Mouse (Mus musculus): ENCODE results near the gene Myom1. TPM values are rescaled to one million over a fixed set of nuclear protein-coding genes. Genes with fewer than 3 reads are reported as not detected.

The Myom1 gene
- polyA plus RNA-seq, 1 experiment from 2014 or later = 1.3 TPM

- Histone ChIP-seq H3K27ac (replicated peaks; ENCODE audit: low read depth, low read length) (no peak overlapping the region), H3K9me3 (ENCODE audit: control insufficient read depth, low read length) (no peaks in the 10 kb centered on the region), H3K9ac (replicated peaks; ENCODE audit: low read length) (no peak overlapping the region), H3K27me3 (ENCODE audit: control insufficient read depth, insufficient read depth, low read length) (no peaks in the 10 kb centered on the region), H3K4me3 (replicated peaks; ENCODE audit: low read depth, low read length) (no peak overlapping the region), H3K36me3 (ENCODE audit: control insufficient read depth, insufficient read depth, low read length) (no peaks in the 10 kb centered on the region), H3K4me2 (ENCODE audit: low read length) (no peak overlapping the region), H3K4me1 (ENCODE audit: control insufficient read depth, insufficient read depth, low read length) (no peaks in the 10 kb centered on the region)
- ATAC-seq (ENCODE audit: low FRiP score, low TSS enrichment) (no peak), DNase-seq (no peak)
- WGBS = 87% methylated on average over 9 of the region's 9 CpGs
Observed at GRCm38 (mm10) chr17:71088991-71089434, 86.6 kb downstream of the Myom1 start.

DNA sequence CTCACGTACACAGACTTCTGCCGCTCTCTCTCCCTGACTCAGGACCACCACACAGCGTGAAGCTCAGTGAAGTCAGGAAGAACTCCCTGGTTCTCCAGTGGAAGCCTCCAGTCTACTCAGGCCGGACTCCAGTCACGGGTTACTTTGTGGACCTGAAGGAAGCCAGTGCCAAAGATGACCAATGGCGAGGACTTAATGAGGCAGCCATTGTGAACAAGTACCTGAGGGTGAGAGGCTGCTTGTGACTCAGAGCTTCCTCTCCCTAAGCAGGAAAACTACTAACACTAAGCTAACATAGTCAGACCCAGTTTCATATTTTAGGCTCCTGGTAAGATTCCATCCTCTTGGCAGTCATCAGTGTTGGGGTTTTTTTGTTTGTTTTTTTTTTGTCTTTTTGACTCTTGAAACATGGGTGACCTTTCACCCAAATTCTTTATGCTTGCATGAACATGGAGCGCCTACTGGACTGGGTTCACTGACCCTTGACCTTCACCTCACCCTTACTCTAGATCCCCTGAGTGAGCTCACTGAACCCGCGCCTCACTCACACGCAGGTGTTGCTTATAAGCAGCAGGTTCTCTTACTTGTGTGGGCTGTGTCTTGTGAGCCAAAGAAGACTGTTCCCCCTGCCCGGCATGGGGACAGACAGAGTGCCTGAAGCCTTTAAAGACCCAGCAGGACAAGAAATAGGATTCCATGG, 87.5 kb downstream of the Myom1 start:
- no peaks in the 10 kb centered on the region for H3K9me3 ChIP-seq (ENCODE audit: control insufficient read depth, low read length)
- H3K27me3 ChIP-seq (ENCODE audit: control insufficient read depth, insufficient read depth, low read length) = no peaks in the 10 kb centered on the region
- H3K36me3 ChIP-seq (ENCODE audit: control insufficient read depth, insufficient read depth, low read length) = no peaks in the 10 kb centered on the region
- 78% methylated on average over 11 of the region's 11 CpGs for WGBS
- H3K4me1 ChIP-seq (ENCODE audit: control insufficient read depth, insufficient read depth, low read length) = no peaks in the 10 kb centered on the region
- H3K9ac ChIP-seq (replicated peaks; ENCODE audit: low read length) = no peak overlapping the region
- no peak overlapping the region for H3K4me3 ChIP-seq (replicated peaks; ENCODE audit: low read depth, low read length)
- DNase-seq = no peak
- no peak for ATAC-seq (ENCODE audit: low FRiP score, low TSS enrichment)
- no peak overlapping the region for H3K27ac ChIP-seq (replicated peaks; ENCODE audit: low read depth, low read length)
- no peak overlapping the region for H3K4me2 ChIP-seq (ENCODE audit: low read length)

DNA sequence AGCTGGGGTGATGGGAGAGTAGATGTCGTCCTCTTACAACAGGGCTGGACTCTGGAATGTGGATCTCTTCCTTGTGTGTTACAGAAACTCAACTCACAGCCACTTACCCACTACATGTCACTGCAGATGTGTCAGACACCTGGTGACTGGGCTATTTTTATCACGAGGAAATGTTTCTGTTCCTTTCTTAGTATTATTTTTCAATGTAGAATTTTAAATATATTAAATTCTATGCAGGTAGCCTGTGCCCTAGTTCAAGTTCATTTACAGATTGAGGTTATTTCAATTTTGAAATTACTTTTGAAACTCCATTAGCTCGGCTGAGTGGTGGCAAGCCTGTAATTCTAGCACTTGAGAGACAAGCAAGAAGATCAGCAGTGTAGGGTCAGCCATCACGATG, 88.6 kb downstream of the Myom1 start:
- Histone ChIP-seq H3K4me1 (ENCODE audit: control insufficient read depth, insufficient read depth, low read length) (no peaks in the 10 kb centered on the region), H3K27me3 (ENCODE audit: control insufficient read depth, insufficient read depth, low read length) (no peaks in the 10 kb centered on the region), H3K9ac (replicated peaks; ENCODE audit: low read length) (no peak overlapping the region), H3K9me3 (ENCODE audit: control insufficient read depth, low read length) (no peaks in the 10 kb centered on the region), H3K4me3 (replicated peaks; ENCODE audit: low read depth, low read length) (no peak overlapping the region), H3K36me3 (ENCODE audit: control insufficient read depth, insufficient read depth, low read length) (no peaks in the 10 kb centered on the region), H3K27ac (replicated peaks; ENCODE audit: low read depth, low read length) (no peak overlapping the region), H3K4me2 (ENCODE audit: low read length) (no peak overlapping the region)
- DNase-seq (no peak), ATAC-seq (ENCODE audit: low FRiP score, low TSS enrichment) (no peak)
- WGBS = 80% methylated on average over 4 of the region's 4 CpGs

- Histone ChIP-seq H3K27ac (replicated peaks; ENCODE audit: low read depth, low read length) (no peak overlapping the region), H3K27me3 (ENCODE audit: control insufficient read depth, insufficient read depth, low read length) (no peaks in the 10 kb centered on the region), H3K9me3 (ENCODE audit: control insufficient read depth, low read length) (no peaks in the 10 kb centered on the region), H3K9ac (replicated peaks; ENCODE audit: low read length) (no peak overlapping the region), H3K4me3 (replicated peaks; ENCODE audit: low read depth, low read length) (no peak overlapping the region), H3K4me1 (ENCODE audit: control insufficient read depth, insufficient read depth, low read length) (no peaks in the 10 kb centered on the region), H3K36me3 (ENCODE audit: control insufficient read depth, insufficient read depth, low read length) (no peaks in the 10 kb centered on the region), H3K4me2 (ENCODE audit: low read length) (no peak overlapping the region)
- no peak for DNase-seq
- 91% methylated on average over 4 of the region's 4 CpGs for WGBS
- no peak for ATAC-seq (ENCODE audit: low FRiP score, low TSS enrichment)
Observed at GRCm38 (mm10) chr17:71092341-71092740, 89.9 kb downstream of the Myom1 start.

DNA sequence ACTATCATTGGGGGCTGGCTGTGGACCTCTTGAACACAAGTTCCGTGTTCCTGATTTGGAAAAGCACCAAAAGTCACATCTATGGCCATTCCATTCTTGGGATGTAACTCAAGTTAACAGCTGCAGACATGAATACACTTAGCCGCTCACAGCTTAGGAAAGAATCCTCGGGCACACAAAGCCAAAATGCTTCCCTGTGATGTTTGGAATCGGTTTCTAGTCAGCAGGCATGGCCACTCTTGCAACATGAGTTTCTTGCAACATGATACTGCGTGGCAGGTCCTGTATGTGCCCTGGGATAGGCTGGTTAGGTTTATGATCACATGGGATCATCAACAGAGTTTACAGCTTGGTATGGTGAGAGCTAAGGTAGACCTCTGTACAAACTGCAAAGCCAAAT, 91.4 kb downstream of the Myom1 start:
- 78% methylated on average over 5 of the region's 5 CpGs for WGBS
- Histone ChIP-seq H3K4me2 (ENCODE audit: low read length) (no peak overlapping the region), H3K36me3 (ENCODE audit: control insufficient read depth, insufficient read depth, low read length) (no peaks in the 10 kb centered on the region), H3K9me3 (ENCODE audit: control insufficient read depth, low read length) (no peaks in the 10 kb centered on the region), H3K27ac (replicated peaks; ENCODE audit: low read depth, low read length) (no peak overlapping the region), H3K4me1 (ENCODE audit: control insufficient read depth, insufficient read depth, low read length) (no peaks in the 10 kb centered on the region), H3K4me3 (replicated peaks; ENCODE audit: low read depth, low read length) (no peak overlapping the region), H3K27me3 (ENCODE audit: control insufficient read depth, insufficient read depth, low read length) (no peaks in the 10 kb centered on the region), H3K9ac (replicated peaks; ENCODE audit: low read length) (no peak overlapping the region)
- DNase-seq = no peak
- no peak for ATAC-seq (ENCODE audit: low FRiP score, low TSS enrichment)

GRCm38 (mm10) chr17:71094438-71094837, 92.0 kb downstream of the Myom1 start:
- no peaks in the 10 kb centered on the region for H3K27me3 ChIP-seq (ENCODE audit: control insufficient read depth, insufficient read depth, low read length)
- H3K27ac ChIP-seq (replicated peaks; ENCODE audit: low read depth, low read length) = no peak overlapping the region
- H3K9me3 ChIP-seq (ENCODE audit: control insufficient read depth, low read length) = no peaks in the 10 kb centered on the region
- WGBS = 35% methylated on average over 3 of the region's 3 CpGs
- DNase-seq (no peak), ATAC-seq (ENCODE audit: low FRiP score, low TSS enrichment) (no peak)
- no peak overlapping the region for H3K4me2 ChIP-seq (ENCODE audit: low read length)
- no peaks in the 10 kb centered on the region for H3K36me3 ChIP-seq (ENCODE audit: control insufficient read depth, insufficient read depth, low read length)
- H3K9ac ChIP-seq (replicated peaks; ENCODE audit: low read length) = no peak overlapping the region
- no peak overlapping the region for H3K4me3 ChIP-seq (replicated peaks; ENCODE audit: low read depth, low read length)
- H3K4me1 ChIP-seq (ENCODE audit: control insufficient read depth, insufficient read depth, low read length) = no peaks in the 10 kb centered on the region

DNA sequence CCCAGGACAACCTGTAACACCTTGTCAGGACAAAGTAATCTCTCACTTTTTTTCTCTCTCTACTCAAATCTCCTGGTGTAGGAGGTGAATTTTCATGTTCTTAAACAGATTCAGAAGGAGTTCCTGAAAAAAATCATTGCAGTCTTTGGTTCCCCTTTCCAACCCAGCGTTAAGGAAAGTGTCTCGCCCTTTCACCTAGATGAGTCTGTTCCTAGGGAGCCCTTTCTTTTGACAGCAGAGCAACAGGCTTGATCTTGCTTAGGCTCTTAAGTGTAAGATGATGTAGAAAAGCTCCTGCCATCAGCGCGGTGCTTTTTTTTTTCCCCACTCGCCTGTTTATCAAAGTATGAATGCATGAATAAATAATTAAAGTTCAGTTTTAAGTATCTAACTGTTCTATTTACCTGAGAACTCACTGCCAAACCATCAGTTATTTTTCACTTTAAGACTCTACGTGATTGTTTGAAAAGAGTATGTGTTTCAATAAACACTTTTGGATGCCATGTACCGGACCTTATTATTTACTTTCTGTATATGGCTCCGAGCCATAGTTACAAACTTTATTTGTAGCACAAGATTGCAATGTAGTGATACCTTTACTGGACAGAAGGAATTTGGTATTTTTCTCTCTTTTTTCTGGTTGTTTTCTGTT, 94.2 kb downstream of the Myom1 start:
- 89% methylated on average over 8 of the region's 8 CpGs for WGBS
- no peaks in the 10 kb centered on the region for H3K9me3 ChIP-seq (ENCODE audit: control insufficient read depth, low read length)
- H3K27me3 ChIP-seq (ENCODE audit: control insufficient read depth, insufficient read depth, low read length) = no peaks in the 10 kb centered on the region
- no peak overlapping the region for H3K9ac ChIP-seq (replicated peaks; ENCODE audit: low read length)
- DNase-seq (no peak), ATAC-seq (ENCODE audit: low FRiP score, low TSS enrichment) (no peak)
- H3K4me1 ChIP-seq (ENCODE audit: control insufficient read depth, insufficient read depth, low read length) = no peaks in the 10 kb centered on the region
- no peak overlapping the region for H3K4me3 ChIP-seq (replicated peaks; ENCODE audit: low read depth, low read length)
- H3K27ac ChIP-seq (replicated peaks; ENCODE audit: low read depth, low read length) = no peak overlapping the region
- no peak overlapping the region for H3K4me2 ChIP-seq (ENCODE audit: low read length)
- H3K36me3 ChIP-seq (ENCODE audit: control insufficient read depth, insufficient read depth, low read length) = no peaks in the 10 kb centered on the region

DNA sequence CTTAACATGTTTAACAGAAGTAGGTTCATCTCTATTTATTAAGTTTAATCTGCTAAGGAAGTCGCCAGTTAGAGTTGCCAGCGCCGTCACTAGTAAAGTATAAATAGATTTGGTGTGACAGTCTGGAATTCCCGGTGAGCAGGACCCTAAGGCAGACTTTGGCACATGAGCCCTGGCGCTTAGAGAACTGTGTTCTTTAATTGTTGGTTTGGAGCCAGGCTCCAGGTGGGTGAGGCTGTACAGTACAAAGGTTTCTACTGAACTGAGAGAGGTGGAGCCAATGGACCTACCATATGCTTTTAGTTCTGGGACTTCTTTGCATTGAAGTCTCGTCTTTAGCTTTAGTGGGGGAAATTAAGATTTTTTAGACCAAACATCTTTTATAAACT, 94.8 kb downstream of the Myom1 start:
- Histone ChIP-seq H3K4me2 (ENCODE audit: low read length) (no peak overlapping the region), H3K4me1 (ENCODE audit: control insufficient read depth, insufficient read depth, low read length) (no peaks in the 10 kb centered on the region), H3K4me3 (replicated peaks; ENCODE audit: low read depth, low read length) (no peak overlapping the region), H3K27ac (replicated peaks; ENCODE audit: low read depth, low read length) (no peak overlapping the region), H3K27me3 (ENCODE audit: control insufficient read depth, insufficient read depth, low read length) (no peaks in the 10 kb centered on the region), H3K36me3 (ENCODE audit: control insufficient read depth, insufficient read depth, low read length) (no peaks in the 10 kb centered on the region), H3K9ac (replicated peaks; ENCODE audit: low read length) (no peak overlapping the region), H3K9me3 (ENCODE audit: control insufficient read depth, low read length) (no peaks in the 10 kb centered on the region)
- DNase-seq = no peak
- ATAC-seq (ENCODE audit: low FRiP score, low TSS enrichment) = no peak
- WGBS = 85% methylated on average over 6 of the region's 6 CpGs

- Histone ChIP-seq H3K27me3 (ENCODE audit: control insufficient read depth, insufficient read depth, low read length) (no peaks in the 10 kb centered on the region), H3K9me3 (ENCODE audit: control insufficient read depth, low read length) (no peaks in the 10 kb centered on the region), H3K9ac (replicated peaks; ENCODE audit: low read length) (no peak overlapping the region), H3K27ac (replicated peaks; ENCODE audit: low read depth, low read length) (no peak overlapping the region), H3K36me3 (ENCODE audit: control insufficient read depth, insufficient read depth, low read length) (no peaks in the 10 kb centered on the region), H3K4me1 (ENCODE audit: control insufficient read depth, insufficient read depth, low read length) (no peaks in the 10 kb centered on the region), H3K4me2 (ENCODE audit: low read length) (no peak overlapping the region), H3K4me3 (replicated peaks; ENCODE audit: low read depth, low read length) (no peak overlapping the region)
- DNase-seq (no peak), ATAC-seq (ENCODE audit: low FRiP score, low TSS enrichment) (no peak)
- 95% methylated on average over 3 of the region's 3 CpGs for WGBS
Observed at GRCm38 (mm10) chr17:71098606-71099005, 96.2 kb downstream of the Myom1 start.
